Mouse (Mus musculus): ENCODE results near the gene Gm10057. TPM values are rescaled to one million over a fixed set of nuclear protein-coding genes. Genes with fewer than 3 reads are reported as not detected.
"Not testable (repeated sequence)": the region's sequence is repeated elsewhere in the genome, so short reads cannot be mapped to it uniquely, and the experiment has no call there.

Gene Gm10057
- polyA plus RNA-seq (2015; fragmentation: Nextera tagmentation; extraction: Ambion mirVana) = not detected in 2 replicates

DNA sequence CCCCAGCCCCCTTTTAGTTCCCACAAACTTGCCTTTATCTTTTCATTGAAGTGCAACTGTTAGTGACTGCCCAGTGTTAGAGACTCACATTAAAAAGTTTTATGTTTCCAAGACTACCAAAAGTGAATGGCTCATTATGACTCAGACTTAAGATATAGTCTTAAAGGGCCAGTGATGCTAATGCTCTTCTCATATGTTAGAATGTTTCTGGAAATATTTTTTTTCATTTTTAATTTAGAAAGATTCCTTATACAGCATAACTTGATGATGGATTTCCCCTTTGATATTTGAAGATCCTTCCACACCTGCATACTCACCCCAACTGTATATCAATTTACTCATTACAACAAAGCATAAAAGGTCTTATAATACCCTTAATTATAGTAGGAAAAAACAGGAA, at the start of gene Gm10057:
TSS of gene Gm10057 (minus strand) at position 101 of the 400 bp plus-strand sequence.
- ATAC-seq (ENCODE audit: low FRiP score, low read depth); H3K36me3 ChIP-seq; H3K9ac ChIP-seq; H3K9me3 ChIP-seq; H3K27me3 ChIP-seq; H3K27ac ChIP-seq; H3K4me2 ChIP-seq (replicated peaks); H3K4me1 ChIP-seq; H3K4me3 ChIP-seq: not testable (repeated sequence)

DNA sequence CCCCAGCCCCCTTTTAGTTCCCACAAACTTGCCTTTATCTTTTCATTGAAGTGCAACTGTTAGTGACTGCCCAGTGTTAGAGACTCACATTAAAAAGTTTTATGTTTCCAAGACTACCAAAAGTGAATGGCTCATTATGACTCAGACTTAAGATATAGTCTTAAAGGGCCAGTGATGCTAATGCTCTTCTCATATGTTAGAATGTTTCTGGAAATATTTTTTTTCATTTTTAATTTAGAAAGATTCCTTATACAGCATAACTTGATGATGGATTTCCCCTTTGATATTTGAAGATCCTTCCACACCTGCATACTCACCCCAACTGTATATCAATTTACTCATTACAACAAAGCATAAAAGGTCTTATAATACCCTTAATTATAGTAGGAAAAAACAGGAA, 21.1 kb downstream of the Gm10057 start, which contains the start of gene 4921511M17Rik:
TSS of gene 4921511M17Rik (minus strand) at position 101 of the 400 bp plus-strand sequence.
- not testable (repeated sequence) for ATAC-seq (ENCODE audit: low FRiP score, low read depth); H3K4me3 ChIP-seq; H3K27me3 ChIP-seq; H3K27ac ChIP-seq; H3K4me1 ChIP-seq; H3K9ac ChIP-seq; H3K36me3 ChIP-seq; H3K4me2 ChIP-seq (replicated peaks); H3K9me3 ChIP-seq

DNA sequence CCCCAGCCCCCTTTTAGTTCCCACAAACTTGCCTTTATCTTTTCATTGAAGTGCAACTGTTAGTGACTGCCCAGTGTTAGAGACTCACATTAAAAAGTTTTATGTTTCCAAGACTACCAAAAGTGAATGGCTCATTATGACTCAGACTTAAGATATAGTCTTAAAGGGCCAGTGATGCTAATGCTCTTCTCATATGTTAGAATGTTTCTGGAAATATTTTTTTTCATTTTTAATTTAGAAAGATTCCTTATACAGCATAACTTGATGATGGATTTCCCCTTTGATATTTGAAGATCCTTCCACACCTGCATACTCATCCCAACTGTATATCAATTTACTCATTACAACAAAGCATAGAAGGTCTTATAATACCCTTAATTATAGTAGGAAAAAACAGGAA, 42.3 kb downstream of the Gm10057 start, which contains the start of gene Samt1:
TSS of gene Samt1 (minus strand) at position 101 of the 400 bp plus-strand sequence.
- H3K27me3 ChIP-seq; ATAC-seq (ENCODE audit: low FRiP score, low read depth); H3K36me3 ChIP-seq; H3K9me3 ChIP-seq; H3K9ac ChIP-seq; H3K4me1 ChIP-seq; H3K4me2 ChIP-seq (replicated peaks); H3K4me3 ChIP-seq; H3K27ac ChIP-seq: not testable (repeated sequence)

Other genes with a start within 250 kb of the Gm10057 start
- 33.6 and 39.2 TPM in 2 replicates for gene Spin2c, start 222.8 kb downstream of the Gm10057 start, polyA plus RNA-seq (2015; fragmentation: Nextera tagmentation; extraction: Ambion mirVana)
- gene Samt1, start 42.4 kb downstream of the Gm10057 start, polyA plus RNA-seq (2015; fragmentation: Nextera tagmentation; extraction: Ambion mirVana) = not detected in 2 replicates
- not detected in 2 replicates for gene 4921511M17Rik, start 21.2 kb downstream of the Gm10057 start, polyA plus RNA-seq (2015; fragmentation: Nextera tagmentation; extraction: Ambion mirVana)
- not detected in 2 replicates for gene Gm15140, start 65.6 kb upstream of the Gm10057 start, polyA plus RNA-seq (2015; fragmentation: Nextera tagmentation; extraction: Ambion mirVana)